Mouse (Mus musculus) c-Kit-positive CD71-positive TER-119-negative erythroid progenitor cells, embryonic 14.5 days (primary cell): Measurements from ENCODE around the gene Gdpd5.
A peak's percentile ranks its signal among the peaks of the same experiment; 100 is the strongest.
"Not testable (repeated sequence)": the region's sequence is repeated elsewhere in the genome, so short reads cannot be mapped to it uniquely, and the experiment has no call there.

Experiments
- DNase-seq: peaks from one replicate; pipeline ENCODE4 v3.0.0-alpha.2; 2013; ENCODE audit warnings: low read depth

Gene Gdpd5

DNA sequence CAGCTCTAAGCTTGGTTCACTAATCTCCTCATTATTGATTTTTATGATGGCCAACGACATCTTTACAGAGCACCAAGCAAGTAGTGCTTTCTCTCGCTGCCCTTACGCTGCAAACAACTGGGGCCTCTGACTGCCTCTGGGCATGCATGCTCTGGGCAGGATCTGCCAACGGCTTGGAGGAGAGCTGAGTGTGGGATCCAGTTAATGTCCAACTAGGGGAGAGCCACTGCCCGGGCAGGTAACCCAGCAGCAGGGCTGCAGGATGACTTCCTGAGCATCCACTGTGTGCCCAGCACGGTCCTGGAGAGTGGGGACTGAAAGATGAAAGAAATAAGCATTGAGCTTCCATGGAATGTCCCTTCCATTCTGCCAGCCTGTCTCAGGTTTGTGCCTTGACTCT, 14.5 kb upstream of the Gdpd5 start:
- DNase-seq, result no peak

DNA sequence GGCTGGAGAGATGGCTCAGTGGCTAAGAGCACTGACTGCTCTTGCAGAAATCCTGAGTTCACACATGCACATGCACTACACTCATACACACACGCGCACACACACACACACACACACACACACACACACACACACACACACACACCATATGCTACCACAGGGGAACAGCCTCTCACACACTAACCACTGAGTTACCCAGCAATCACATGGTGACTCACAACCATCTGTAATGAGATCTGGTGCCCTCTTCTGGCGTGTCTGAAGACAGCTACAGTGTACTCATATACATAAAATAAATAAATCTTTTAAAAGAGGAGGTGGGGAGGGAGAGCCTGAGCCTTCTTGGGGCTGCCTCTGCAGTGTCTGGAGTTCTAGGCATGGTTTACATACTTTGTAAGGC, 6.9 kb upstream of the Gdpd5 start:
- DNase-seq, result not testable (repeated sequence)

DNA sequence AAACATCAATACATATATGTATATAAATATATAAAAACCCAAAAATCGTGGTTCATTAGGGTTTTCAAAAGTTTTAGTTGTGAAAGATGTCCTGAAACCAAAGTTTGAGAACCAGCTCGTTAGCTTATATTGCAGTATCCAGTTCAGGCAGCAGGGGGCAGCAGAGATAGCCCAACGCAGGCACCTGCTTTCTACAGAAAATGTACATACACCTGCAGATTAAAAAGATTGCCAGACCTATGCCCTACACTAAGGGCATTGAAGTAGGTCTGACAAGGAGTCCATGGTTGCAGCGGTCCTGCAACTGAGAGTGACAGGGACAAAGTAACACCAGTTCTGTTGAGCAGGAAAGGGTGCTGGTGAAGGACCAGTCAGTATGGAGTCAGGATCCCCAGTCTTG, 5.8 kb upstream of the Gdpd5 start:
- no peak for DNase-seq

DNA sequence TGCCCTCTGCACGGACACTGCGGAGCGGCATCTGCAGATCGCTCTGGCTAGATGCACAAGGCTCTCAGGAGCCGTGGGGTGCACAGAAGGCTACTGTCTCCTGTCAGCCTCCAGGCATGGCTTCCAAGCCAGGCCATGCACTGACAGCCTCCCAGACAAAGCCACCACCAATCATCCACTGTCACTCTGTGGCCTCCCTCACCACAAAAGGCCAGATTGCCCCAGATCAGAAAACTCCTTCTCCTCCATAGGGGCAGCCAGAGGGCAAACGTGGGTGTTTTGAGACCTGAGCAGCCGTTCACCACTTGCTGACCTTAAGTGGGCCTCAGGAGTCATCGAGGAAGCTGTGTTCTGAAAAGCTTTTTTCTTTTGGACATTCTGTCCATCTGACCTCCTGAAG, 2.3 kb upstream of the Gdpd5 start:
- DNase-seq, result no peak

DNA sequence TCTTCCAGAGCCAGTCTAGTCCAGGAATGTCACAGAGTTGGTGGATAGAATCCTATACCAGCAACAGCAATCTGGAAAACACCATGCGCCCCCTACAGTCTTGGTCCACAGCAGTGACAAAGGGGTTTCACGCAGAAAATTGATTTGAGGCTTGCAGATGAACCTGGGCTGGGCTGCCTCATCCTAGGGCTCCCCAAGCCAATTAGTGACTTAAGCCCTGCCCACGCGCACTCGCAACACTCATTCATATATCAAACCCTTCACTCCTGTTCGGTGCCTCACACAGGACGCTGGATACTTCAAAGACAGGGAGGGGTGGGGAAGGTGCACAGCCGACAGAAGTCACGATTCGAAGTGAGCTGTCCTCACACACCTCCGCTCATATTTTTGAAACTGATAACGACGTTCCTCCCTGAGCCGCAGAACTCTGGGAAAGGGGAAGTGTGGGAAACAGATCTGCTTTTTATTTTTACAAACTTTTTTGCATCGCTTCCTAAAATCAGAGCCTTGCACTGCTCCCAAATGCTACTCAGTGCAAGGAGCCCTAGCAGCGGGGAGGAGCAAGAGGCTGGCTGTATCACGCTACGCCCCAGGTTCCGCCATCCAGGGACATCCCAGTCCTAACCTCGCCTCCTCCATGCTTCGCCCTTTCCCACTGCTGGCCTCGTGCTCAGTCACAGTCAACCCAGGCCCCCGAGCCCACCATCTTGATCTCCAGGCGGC, 562 bp upstream of the Gdpd5 start:
- peak; percentile 31 for DNase-seq

DNA sequence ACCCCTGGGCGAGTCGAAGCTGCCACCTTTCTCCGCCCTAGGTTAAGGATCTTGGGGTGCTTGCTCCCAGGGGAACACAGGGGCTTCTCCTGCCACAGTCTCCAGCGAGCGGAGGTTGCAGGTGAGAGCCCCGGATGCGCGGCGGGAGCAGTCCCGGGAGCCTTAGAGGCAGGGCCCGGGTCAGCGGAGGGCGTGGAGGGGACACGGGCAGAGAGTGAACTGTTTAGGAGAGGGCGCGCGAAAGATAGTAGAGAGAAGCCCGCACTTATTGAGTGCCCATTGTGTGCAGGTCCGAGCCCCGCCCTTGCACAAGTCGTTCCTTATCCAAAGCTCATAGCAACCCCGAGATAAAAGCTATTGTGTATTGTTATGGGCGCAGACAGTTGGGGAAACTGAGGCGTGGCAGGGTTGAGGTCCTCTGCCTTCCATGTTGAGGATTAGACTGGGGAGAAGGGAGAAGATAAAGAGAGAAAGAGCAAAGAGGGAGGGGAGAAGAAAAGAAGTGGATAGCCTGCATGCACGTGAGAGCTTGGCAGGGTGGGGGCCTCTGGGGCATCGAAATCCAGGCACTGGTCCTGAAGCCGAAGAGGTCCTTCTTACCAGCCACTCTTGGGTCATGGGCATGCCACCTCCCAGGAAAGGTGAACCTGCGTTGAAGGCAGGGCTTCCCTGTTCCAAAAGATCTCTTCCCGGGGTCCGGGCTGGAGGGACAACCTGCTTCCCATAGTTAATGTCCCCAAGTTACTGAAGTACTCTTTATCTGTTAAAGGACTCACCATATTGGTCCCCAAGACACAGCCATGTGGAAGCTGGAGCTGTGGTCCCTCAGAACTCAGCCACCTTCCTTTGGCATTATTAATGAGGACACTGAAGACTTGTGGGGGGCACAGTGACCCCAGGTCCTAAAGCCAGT, 1.1 kb downstream of the Gdpd5 start:
- no peak for DNase-seq

DNA sequence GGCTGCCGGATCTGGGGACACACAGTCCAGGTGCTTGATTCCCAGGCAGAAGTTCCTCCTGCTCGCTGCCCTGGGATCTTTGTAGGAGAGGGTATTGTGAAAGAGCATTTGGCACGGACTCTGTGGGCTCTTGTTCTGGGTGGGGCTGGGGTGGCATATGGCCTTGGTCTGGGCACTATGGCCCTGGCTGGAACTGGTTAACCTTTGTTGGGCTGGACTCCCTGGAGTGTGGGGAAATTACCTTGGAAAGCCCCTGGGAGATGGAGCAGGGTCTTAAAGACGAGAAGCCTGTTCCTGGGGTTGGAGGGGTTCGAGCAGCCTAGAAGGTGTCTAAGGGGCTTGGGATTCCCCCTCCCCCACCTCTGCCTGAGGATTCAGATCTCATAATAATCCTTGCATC, 2.0 kb downstream of the Gdpd5 start:
- no peak for DNase-seq

DNA sequence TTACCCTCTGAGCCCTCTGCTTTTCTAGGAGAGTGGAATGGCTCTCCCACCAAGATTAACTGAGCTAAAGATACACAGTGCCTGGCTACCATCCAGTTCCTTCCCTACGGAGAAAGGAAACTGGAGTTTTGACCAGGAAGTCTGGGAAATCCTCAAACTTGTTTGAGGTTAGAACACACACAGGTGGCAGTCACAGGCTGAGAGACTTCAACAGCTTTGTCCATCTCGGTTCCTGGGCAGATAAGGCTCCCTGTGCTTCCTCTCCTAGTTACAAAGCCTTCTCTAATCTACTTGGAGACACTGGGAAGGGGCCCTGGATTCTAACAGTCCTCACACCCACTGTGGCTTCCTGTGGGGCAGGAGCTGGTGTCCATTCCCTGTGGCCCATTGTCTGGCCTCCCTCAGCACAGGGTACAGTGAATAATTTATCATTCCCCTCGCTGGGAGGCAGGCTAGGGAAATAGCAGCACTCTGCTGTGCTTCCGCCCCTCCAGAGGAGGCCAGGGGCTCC, 2.9 kb downstream of the Gdpd5 start:
- DNase-seq, result no peak

DNA sequence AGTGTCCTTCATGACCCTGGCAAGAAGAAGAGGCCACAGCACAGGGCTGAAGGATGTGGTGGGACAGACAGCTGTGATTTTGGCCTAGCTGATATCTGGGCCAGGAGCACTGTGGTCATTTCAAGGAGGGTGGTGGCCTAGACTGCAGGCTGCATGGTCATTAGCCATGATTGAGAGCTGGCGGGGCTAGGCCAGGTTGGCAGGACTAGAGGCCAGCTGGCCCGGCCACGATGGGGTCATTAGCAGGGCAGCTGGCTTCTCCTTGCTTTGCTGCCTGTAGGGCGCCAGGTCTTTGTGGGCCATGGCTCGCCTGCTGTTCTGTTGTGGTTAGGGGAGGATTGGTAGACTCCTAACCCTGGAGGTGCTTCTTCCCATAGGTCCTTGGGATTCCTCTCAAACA, 4.8 kb downstream of the Gdpd5 start:
- DNase-seq, result no peak

DNA sequence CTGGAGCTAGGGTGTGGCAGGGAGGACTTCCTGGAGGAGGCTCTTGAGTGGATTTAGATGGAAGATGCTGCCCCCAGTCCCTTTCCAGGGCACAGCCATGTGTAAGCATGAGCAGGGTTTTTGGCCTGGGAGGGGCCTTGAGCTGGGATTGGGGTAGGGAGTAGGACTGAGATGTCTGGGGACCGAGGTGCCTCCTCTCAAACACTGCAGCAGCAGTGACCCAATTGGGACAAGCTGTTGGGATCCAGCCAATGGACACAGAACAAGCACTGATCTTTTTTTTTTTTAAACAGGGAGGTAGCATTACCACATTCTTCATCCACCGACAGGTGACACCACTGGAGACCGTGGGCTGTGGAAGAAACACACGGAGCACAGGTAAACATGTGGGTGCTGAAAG, 5.6 kb downstream of the Gdpd5 start:
- DNase-seq, result no peak

DNA sequence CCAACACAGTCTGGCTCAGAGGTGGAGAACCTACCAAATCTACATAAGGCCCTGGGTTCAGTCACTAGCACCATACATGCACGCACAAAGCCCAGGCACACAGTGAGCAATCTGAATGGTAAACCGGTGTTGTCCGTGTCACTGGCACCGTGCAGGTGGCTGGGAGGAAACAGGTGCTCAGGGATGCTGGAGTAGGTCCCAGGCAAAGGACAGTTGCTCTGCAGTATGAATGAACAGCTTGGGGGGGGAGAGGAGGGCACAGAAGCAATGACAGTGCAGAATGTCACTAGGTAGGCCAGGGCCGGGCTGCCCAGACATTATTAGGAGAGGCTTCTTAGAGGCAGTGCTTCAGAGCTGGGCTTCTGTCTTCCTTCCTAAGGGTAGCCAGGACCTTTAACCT, 6.1 kb downstream of the Gdpd5 start:
- DNase-seq, result no peak

DNA sequence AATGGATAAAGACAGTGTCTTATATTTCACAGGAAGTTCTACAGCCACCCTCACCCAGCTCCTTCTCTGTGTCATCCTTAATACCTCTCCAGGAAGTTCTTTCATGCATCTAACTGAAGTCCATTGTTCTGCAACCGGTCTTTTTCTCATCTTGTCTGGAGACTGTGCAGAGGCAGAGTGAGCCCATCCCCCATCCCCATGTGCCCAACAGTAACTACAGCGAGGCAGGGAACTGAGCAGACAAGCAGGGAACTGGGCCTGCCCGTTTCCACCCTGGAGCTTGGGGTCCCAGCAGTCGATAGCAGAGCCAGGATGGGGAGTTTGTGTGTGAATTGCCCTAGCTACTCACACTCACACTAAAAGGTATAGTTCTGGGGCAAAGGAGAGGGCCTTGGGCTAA, 9.3 kb downstream of the Gdpd5 start:
- no peak for DNase-seq

DNA sequence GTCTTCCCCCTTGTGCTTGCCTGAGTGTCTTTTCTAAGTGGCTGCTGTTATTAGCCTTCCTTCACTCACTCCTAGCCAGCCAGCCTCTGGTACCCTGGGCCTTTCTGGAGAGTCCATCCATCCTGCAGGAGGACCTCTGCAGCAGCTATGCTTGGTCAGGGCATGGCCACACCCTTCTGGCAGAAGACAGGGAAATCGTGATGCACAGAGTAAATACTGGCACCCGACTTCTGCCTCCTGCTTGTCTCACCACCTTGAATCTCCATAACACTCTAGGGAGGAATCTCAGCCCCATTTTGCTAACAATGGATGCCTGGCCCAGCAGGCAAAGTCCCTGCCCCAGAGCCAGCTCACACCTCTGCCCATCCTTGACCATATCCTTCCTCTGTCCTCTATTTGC, 11.5 kb downstream of the Gdpd5 start:
- DNase-seq, result no peak

DNA sequence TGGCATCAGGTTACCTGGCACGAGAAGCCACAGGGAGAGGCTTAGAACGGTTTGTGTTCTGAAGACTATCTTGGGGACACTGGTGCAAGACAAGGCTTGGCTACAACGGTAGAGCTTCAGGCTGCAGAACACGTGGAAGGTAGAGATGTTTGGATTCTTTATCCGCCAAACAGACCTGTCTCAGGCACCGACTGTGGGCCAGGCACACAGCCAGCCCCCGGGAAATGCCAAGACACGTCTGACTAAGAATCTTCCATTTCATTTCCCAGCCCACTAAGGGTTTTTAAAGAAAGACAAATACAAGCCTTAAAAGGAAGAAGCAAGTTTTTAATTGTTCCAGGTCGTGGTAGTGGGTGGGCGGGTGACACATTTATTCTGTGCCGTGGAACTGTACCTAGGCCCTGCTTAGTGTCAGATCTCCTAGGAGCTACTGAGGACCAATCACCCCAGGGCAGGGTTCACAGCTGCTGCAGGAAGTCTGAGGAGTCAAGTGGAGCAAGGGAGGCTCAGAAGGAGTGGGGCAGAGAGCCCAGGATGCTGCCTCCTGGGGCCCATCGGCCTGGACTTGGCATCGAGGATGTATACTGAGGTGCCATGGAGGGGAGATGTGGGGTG, 12.6 kb downstream of the Gdpd5 start:
- no peak for DNase-seq

DNA sequence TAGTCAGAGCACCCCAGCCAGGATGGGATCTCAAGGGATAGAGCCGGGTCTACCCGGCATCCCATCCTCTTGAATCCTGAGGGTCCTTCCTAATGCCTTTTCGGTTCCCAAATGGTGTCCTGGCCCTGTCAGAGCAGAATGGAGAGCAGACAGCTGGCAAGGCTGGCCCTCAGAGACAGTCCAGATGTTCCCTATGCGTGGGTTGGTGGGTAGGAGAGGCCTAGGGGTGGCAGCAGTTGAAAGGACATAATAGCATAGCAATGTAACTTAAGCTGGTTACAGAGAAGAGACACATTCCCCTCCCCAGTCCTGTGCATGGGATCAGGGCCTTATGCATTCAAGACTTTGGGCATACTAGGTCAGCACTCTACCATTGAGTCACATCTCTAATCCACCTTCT, 14.2 kb downstream of the Gdpd5 start:
- no peak for DNase-seq

DNA sequence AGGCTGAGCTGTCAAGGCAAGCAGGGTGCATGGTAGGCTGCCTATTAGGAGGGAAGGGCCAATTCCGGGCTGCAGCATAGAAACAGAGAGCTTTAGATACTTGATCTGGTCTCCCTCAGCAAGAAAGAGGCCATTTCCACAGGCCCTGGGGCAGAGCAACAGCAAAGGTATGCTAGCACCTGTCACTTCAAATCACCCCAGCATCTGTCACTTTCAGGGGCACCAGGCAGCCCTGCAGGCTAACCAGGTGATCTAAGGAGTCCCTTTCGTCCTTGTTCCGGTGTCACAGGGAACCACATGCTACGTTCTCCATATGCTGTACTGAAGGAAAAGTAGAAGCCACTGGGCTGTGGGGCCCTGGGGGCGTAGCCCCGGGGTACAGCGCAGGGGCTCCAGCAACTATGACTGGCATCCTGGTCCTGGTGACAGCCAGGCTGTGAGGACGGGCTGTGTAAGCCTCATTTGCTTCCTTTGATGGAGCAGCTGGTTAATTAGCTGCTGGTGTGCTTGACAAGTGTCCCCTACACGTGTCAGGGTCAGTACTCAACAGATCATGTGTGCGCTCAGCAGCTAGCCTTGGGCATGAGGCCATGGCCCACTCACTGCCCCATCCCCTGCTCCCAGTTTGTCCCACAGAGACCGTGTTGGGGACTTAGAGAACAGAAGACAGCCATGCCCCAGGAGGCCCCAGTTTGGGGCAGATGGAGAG, 14.8 kb downstream of the Gdpd5 start:
- DNase-seq, result no peak

DNA sequence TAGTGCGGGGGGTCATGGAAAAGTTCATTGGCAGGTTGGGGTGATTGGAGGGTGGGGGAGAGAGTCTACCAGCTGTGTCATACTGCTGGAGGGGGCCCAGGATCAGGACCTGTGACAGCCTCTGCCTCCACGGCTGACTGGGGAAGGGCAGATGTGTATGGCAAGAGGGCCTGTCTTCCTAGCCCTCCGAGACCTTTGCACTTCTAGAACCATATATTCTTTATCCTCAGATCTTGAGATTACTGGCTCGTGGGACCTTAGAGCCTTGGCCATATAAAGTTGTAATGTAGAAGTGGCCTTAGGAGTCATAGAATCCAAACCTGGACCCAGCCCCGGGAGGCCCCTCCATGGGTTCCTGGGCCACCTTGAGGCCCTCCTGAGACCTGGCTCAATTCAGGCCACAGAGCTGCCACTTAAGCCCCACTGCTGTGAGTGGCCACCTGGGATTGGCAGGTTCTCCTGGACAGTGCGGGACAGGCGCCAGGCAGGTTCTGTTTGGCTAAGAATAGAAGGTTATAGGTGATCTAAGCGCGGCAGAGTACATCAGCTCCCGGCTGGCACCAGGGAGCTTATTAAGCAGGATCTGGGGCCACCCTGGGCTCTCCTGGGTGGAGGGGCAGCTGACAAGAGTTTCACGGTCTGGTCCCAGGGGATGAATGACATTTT, 15.9 kb downstream of the Gdpd5 start:
- DNase-seq, result no peak

DNA sequence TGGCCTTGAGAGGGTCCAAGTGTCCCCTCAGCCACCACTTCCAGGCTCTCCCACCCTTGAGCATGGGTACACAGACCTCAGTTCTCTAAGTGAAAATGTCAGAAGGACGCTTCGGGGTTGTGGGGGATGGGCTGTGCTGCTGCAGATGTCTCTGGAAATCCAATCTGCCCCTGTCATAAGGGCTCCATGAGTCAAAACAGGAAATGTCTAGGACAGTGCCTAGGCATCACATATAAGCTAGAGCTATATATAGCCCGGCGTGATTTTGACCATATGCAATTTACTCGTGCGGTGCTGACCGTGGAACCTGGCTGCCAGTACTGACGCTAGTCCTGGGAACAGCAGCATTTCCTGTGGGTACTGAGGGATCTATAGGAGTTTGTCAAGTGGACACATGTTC, 20.2 kb downstream of the Gdpd5 start:
- DNase-seq, result no peak

DNA sequence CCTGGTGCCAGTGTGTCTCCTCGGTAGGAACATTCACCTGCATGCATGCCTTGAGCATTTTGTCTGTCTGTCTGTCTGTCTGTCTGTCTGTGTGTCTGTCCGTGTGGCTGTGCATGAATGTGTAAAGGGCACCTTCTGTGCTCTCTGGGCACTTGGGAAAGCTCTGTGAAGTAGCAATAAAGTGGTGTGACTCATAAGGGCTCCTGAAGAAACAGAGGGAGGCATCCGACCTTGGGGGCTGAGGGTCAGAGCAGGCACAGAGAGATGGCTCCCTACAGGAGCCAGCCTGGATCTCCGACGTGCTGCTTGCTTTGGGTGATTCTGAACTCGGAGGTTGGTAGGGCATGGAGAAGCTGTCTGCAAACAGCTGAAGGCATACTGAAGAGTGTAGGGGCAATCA, 21.3 kb downstream of the Gdpd5 start:
- DNase-seq, result no peak

DNA sequence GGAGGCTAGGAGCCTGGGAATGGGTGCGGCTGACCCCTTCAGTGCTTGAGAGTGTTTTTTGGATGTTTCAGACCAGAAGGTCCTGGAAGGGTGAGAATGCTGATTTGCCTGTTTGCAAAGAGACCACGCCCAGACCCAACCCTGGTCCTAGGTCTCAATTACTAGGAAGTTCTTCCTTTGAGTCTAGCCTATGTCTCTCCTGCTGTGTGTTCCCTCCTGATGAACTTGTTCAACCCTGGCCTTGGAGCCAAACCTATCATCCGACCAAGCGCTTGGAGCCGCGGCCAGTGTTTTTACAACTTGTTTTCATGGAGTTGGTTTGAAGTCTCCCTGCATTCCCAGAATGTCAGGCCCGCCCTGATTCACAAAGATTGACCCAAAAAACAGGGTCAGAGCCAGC, 22.0 kb downstream of the Gdpd5 start:
- DNase-seq, result no peak

DNA sequence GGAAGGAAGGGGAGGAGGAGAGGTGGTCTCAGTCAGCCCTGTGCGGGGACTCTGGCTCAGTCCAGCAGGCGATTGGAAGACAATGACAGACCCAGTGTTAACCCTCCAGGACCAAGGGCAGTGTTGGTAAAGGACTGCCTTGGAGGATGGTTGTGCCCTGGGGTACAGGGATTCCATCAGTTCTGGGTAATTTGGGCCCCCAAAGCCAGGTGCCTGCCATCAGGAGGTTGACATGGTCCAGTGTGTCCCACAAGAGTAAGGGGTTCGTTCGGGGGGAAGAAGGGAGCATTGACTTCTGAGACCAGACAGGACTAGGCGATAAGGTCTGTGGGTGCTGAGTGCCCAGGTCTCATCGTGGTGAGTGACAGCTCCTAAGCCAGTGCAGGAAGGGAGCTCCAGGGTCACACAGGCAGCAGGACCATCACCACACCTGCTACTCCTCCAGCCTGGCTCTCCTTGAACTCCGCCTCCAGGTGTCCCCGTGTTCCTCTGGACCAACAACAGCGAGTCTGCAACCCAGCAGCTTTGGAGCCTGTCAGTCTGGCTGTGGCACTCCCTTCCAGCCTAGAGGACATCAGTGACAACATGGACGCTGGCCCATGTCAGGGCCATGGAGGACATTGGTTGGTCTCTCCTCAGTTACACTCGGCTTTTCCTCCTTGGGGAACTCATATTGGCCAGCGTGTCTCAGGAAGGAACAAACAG, 23.0 kb downstream of the Gdpd5 start:
- DNase-seq, result no peak
